Mouse (Mus musculus) layer of hippocampus, postnatal 36 days (tissue): ENCODE measurements at regions not wholly inside any gene's neighbourhood (a gene's known extent, or its start where the extent isn't known, plus 50 kb on each side); places are given as distances from the start of the nearest gene placed in this dataset.

ENCODE experiments used
- DNase-seq, 2 experiments: peaks; one replicate each; pipeline ENCODE4 v3.0.0; 2022

DNA sequence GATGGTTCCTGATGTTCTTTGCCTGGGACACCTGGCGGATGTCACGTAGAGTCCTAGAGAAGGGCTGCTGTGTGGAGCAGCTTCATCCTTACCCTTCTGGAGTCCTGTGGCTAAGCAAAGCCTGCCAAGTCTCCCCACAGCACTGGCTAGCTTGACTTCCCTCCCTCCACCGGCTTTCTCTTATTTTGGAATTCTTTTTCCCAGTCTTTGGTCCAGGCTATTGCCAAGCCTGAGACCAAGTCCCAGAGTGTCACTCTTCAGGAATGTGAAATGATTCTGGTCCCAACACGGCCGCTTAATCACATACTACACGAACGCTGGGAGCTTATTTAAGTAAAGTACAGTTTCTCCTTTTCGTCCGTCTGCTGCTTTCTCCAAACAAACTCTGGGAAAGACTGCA is 146.4 kb downstream of the Fndc1 start:
- DNase-seq: no peak

DNA sequence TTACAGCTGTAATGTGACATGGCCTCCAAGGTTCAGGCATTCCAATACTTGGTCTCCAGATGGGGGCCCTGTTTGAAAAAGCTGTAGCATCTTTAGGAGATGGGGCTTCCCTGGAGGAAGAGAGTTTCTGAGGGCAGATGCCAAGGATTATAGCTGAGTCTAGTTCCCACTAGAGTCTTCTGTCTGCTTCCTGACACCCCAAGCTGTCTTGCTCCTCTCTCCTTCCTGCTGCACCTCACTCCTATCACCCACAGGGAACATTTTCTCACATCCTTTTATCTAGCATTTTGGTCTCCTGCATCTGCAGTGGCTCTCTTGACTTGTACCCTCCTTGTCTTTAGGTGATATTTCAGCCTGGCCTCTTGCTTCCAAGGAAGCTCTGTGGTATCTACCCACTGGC is 147.3 kb downstream of the Fndc1 start:
- no peak for DNase-seq

DNA sequence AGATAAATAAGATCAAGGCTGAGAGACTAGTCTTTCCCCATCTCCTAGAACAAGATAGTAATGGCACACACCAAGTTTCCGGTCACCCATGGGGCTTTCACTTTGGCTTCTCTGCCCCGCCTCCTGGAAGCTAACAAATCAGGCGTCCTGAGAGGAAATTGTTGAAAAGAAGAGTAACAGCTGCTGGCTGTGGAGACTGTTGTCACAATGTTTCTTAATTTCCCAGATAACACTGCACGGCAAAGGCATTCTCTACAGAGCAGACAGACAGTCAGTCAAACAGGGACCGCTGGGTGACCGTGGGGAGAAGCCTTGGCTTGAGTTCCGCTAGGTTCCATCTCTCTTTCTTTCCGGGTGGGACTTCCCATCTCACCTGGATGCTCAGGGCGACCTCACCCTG is 148.2 kb downstream of the Fndc1 start:
- DNase-seq: no peak

DNA sequence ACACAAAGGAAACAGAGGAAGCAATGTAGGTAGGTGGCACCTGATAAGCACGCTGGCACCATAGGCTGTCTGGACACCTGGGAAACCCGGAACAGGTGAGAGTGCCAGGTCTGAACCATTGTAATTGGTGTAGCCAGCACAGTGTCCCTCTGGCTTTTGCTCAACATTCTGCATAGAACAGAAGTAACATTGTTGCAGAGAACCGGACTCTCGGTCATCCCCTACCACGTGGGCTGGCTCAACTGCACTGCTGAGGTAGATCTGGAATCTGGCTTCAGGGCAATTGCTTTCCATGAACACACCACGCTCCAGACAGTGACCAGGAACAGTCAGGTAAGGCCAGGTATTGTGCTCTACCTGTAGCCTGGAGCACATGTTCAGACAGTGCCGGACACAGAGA is 149.3 kb downstream of the Fndc1 start:
- DNase-seq: no peak

DNA sequence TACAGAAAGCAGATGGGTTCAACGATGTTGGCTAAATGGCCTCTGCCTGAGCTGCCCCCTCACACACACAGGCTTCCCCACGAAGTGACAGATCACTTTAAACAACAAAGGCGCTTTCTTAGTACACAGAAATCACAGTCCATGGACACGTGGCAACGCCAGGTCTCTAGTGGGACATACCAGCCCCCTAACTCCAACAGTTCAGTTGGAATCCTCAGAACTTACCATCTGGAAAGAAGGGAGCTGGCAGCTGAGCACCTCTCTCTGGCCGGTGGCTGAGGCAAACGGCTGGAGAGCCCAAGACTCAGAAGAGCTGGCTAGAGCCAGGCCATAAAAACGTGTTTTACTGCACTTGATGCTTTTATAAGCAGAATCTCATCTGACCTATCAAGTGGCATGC is 149.8 kb downstream of the Fndc1 start:
- DNase-seq: no peak

DNA sequence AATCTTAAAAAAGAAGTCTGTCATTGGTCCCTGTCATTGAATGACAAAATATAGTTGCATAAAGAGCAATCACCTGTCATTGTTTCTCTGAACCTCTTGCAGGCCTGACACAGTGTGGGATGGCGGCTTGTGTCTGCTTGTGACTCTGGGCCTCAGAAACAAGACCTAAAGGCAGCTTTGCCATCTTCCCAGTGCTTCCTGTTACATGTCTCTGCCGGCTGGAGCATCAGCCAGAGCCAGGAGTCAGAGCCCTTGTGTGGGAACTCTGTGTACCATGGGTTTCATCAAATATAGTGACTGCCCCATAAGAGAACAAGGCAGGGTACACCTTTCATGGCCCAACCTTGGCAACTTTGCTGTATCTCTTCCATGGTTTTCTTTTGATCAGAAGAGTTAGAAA is 150.3 kb downstream of the Fndc1 start:
- DNase-seq: no peak

DNA sequence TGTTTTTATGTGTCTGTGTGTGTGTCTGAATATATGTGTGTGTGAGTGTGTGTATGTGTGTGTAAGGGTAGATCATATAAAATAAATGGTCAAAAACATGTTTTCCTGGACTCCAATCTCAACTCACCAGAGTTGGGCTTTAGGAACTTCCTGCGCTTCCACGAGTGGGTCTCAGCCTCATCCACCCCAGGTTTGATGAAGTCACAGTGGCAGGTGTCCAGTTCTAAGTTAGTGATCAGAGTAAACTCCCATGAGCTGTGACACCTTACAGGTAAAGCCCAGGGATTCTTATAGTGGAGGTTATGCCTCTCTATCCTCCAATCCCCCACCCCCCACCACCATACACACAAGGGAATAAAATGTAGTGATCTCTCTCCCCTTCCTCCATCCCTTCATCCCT is 152.6 kb downstream of the Fndc1 start:
- DNase-seq: no peak

DNA sequence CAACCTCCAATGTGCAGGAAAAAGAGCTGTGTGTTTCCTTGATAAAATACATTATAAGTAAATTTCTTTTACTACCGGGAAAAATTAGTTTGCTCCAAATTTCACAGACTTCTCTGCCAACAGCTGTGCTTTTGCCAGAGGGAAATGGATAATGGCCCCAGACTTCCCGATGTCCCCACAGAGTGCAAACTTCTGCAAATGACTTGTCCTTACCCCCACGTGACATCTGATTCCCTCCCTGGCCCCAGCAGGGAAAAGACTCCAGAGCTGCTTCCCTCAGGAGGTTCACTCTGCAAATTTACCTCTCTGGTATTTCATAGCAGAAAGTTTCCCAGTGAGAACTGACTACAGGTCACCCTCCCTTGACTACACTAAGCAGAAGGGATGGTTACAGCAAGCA is 159.3 kb downstream of the Fndc1 start:
- DNase-seq: no peak

DNA sequence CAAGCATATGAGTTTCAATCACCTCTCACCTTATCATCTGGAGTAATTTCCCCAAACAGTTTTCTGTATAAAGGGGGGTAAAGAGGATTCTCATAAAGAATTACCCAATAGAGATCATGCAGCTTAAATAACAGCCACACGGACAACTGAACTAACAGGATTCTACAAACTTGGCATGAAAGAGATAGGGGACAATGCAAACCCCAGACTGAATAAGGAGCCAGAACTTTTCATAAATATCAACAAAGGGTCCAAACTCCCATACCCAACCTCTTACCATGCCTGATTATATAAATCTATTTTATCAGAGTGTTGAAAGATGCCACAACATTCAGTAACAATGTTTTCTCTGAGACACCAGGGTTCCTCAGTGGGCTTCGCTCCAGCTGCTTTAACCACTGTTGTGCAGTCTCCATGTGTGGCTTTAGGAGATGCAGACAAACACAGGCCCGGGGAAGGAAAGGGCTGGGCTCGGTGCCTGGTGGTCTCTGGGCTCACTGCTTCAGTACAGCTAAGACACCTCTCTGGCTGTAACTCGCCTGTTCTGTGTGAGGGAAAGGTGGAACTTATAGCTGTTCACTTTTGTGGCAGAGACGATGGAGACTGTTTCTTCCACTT is 160.2 kb downstream of the Fndc1 start:
- DNase-seq: no peak

DNA sequence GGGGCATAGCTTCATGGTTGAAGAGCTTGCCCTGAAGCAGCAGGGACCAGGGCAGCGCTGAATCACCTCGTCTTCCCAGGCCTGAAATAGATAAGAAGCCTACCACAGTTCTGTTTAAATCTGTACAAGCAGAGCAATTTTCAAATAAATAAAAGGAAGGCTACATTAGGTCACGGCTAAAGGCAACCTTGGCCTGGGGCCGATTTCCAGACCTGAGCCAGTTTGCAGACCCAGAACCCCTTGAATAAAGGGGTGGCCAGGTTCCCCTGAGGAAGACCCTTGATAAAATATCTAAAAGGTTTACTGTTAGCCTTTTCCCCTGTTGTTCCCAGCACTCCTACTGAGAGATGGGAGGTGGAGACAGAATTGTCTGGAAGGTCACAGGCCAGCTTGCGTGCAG is 160.9 kb downstream of the Fndc1 start:
- DNase-seq: no peak

DNA sequence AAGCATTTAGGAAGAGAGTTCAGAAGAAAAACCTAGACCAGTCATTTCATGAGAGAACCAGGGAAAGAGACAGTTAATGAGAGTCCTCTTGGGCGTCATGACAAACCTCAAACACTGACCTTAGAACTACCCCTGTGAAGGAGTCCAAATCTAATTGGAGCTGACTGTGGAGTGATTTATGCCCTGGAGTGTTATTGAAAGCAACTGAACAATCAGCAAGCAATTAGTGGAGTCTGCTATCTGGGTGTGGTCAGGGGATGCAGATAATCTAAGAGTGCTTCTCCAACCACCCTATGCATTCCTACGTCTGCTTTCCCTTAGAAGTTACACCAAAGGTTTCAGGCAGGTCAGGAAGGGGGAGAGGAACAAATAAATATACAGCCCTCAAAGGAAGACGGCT is 161.4 kb downstream of the Fndc1 start:
- DNase-seq: no peak

DNA sequence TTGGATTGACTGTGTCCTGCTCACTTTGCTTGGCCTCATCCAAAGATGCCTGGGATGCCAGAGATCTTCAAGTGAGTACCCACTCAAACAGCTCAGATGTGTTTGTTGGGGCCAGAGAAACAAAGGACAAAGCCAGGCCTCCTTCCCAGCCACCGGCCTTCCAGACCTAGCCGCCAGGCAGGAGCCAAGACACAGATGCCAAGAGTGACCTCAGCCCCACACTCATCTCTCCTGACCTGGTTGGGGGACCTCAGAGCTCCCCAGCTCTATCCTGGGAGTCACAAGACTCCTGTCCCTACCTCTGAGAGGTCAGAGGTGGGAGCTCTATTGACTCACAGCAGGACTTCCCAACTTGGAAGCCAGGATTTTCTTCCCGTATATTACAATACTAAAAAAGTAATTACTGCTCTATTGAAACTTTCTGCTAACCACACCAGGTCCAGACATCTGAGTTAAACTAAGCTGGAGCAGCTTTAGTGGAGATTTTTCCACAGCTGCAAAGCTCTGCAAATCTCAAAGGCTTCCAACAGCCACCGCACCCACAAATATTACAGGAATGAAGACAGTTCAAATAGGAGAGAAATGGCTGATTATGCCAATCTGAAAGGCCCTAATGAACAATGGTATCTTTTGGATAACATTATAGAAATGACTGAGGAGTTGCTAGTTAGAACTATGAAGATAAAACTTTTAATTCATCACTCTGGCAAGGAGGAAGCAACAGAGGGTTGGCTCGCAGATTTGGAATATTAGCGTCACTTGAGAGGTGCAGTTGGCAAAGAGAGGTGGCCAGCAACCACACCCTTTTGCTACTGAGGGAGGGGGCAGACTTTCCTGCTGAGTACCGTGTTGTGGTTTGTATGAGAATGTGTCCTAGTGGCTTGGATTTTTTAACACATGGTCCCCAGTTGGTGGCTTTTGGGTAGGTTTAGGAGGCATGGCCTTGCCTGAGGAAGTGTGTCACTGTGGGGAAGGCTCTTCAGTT is 162.9 kb downstream of the Fndc1 start:
- no peak for DNase-seq

DNA sequence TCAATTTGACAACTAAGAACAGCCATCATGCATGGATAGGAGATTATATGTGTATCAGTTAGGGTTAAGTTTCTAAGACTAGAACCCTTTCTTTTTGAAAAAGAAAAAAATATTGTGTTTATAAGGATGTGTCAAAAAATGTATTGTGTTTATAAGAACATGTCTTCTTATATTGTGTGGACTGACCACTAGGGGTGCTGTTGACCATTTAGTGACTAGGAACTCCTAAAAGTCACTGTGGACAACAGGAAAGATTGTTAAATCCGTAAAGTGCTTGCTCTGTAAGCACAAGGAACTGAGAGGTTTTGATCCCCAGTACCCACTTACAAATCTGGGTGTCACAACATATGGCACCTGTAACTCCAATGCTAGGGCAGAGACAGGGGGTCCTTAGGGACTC is 170.6 kb downstream of the Fndc1 start:
- DNase-seq: no peak

DNA sequence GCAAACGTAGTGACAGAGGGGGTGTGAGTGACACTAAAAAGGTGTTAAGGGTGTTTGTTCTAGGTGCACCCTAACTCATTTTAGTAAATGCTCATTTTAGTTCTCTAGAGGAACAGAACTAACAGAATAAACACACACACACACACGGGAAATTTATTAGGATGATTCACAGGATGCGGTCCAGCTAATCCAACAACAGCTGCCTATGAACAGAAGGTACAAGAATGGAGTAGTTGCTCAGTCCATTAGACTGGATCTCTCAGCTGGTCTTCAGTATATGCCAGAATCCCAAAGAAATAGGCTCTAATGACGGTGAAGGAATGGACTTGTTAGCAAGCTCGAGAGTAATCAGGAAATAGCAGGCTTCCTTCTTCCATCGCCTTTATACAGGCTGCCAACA is 171.1 kb downstream of the Fndc1 start:
- DNase-seq: no peak

DNA sequence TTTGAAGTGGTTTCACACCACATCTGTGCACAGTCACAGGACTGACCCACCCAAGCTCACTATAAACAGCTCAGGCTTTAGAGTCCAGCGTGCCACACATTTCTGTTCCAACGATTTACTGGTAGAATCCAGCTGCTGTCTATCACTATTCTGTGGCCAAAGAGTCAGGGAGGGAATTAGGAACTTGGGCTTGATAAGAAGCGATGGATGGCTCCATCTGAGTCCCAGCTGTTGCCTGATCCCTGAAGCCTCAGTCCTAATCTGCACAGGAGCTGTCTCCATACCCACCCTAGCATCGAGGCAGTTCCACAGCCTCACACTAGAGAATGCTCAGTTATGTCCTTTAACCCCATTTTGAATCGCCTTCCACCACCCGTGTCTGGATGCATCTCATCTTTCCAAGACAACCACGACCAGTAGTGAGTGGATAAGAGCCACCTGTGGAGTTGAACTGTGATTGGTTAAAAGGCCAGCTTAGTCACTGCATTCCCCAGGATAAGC is 173.0 kb downstream of the Fndc1 start:
- DNase-seq: no peak

DNA sequence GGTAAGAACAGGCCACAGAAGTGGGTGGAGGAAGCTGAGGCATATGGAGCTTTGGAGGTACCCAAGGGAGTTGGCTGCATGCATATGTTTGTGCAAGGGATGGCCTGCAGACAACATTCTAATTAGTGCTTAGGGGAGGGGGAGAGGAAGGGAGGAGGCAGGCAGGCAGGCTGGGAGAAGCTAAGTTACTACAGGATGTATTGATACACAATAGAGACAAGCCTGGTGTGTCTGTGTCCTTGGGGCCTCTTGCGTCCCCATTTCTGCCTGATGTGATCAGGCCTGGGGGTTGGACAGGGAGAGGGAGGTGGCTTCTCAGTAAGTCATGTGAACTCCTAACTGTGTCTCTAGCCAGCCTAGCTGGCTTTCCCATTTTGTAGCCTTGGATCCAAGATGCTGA is 175.1 kb downstream of the Fndc1 start:
- peak in 1 of 2 experiments; percentile 6 for DNase-seq

DNA sequence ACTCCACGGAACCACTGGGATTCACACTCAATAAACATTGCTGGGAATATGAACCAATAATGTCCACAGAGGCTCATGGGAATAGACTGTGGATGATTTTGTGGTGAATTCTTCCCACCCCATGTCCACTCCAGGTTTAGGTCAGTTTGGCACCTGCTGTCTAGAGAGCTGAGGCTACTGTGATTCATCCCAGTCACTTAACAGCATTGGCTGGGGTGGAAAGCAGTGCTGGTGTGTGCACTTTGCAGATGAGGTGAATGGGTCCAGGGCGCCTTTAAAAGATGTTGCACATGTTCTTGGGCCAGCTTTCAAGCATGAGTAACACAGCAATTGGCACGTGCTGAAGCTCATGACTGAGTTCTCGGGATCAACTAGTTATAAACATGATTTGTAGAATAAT is 176.7 kb downstream of the Fndc1 start:
- DNase-seq: no peak

DNA sequence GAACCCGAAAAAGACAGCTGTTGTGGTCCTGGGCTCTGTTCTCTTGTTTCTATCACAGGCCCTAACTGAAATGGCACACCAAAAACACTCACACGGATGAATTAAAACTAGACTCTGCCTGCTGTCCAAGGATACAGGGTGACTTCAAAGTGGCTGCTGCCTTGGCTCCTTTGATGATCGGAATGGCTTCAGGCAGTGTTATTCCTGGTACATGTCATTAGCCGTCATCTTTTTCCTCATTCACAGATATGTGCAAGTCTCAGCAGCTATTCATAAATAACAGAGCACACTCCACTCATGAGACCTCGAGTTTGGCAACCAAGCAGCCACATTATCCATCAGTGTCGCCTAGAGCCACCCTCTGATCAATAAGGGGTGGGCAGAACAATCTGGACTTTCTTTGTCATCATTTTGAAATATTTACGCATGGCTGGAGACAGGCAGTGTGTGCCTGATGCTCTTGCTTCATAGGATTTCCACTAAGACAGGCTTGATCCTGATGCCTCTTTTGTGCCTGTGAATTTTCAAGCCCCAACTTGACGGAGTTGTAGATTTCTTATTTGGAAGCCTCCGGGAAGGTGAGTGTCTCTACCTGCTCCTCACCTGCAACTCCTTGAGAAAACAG is 182.1 kb downstream of the Fndc1 start:
- DNase-seq: no peak

DNA sequence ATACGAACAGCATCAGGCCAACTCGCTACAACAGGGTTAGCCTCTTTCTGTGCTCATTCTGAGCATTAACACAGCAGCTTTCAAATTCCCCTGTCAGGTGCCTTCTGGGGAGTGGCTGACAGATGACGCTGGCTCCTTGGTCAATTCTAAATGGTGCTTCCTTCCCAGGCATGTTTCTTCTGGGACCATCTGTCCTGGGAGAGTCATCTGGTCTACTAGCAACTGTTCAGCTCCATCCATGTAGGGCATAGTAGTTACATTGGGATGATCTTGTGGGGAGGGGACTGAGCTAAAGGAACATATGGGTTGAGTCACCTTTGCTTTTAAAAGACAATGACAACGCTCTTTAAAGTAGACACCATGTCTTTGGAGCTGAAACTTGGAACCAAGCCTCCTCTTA is 183.5 kb downstream of the Fndc1 start:
- DNase-seq: no peak

DNA sequence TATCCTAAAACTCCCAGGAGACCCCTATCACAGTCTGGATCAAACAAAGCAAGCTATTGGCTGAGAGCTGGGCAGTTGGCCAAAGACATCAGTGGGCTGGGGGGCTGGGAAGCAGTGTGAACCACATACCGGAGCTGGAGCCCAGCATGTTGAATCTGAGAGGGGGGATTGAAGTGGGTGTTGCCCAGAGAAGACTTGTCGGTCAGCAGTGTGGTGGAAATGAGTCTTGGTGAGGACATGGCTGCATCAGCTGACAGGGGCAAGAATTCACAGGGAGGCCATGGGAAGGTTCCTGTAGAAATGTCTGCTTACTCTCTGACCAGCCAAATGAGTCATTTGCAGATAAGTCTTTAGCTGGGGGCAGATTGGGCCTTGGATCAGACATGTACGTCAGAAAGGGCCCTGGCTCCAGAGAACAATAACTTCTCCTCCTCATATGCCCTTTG is 184.6 kb downstream of the Fndc1 start:
- DNase-seq: no peak

DNA sequence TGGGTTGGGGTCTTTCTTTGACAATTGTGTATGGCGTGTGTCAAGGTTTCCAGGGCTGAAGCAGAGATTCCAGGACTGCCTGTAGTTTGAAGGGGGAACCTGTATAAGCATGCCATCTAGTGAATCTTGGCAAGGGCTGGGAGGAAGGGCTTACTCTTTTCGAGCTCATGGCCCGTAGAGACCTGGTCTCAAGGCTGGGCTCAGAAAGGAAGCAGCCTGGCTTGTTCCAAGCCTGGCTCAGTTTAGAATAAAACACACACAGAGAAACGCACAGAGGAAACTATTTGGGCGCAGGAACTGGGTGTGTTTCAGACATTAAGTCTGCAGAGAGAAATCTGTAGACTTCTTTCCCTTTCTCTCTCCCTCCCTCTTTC is 192.8 kb downstream of the Fndc1 start:
- DNase-seq: no peak

DNA sequence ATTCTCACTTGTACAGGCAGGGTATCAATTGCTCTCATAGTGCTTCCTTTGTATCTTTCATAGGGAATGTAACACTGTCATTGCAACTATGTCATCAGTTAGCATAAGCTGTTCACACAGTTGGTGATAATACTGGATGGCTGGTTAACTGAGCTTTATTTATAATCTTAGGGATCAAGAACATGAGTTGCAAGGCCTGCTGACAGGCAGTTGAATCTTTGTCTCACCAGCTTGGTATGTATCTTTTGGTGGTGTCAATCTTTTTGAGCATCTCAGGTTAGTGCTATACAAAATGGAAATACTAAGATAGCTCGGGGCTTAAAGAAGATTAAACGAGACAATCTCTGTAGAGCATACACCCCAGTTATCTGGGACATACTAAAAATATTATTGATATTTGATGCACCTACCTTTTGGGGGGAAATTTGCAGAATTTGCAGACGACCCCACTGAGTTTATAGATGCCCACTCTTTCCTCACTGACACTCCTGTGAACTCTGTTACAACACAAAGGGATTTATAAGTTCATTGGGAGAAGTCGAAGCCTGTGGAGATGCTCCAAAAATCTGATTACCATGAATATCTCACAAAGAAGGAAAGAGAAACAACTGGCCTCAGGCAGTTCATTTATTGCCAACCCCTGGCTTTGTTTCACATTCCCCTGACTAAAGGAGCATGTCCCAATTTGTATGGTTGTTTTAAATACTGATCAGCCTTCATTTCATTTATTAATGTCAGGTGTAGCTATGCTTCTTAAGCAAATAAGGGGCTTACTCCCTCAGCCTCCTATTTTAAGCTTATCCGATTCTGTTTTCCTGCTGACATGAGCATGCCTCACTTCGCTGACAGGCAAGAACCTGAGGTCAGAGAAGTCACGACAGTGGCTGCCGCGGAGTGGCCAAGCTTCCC is 193.5 kb downstream of the Fndc1 start:
- DNase-seq: no peak
